Mouse (Mus musculus) hindbrain, postnatal 0 days (tissue): ENCODE data around the gene Ifi27l2a. TPM values are rescaled to one million over a fixed set of nuclear protein-coding genes. Genes with fewer than 3 reads are reported as not detected.
"Not testable (repeated sequence)": the region's sequence is repeated elsewhere in the genome, so short reads cannot be mapped to it uniquely, and the experiment has no call there.

Experiments used
- ATAC-seq: fragments of 200-750 bp; cut with Nextera tagmentation; 2 replicates; pipeline ENCODE4 v1.8.0; 2017; ENCODE audit warnings: mild to moderate bottlenecking, moderate TSS enrichment, moderate library complexity
- DNase-seq: peaks from one replicate; pipeline ENCODE4 v3.0.0-alpha.2; 2015; ENCODE audit warnings: low spot score
- H3K27ac ChIP-seq: fragments of 300-500 bp; sonication (generic); 2 replicates; pipeline ENCODE4 v1.5.1; 2014; ENCODE audit warnings: mild to moderate bottlenecking
- H3K27me3 ChIP-seq: fragments of 300-500 bp; sonication (generic); 2 replicates; pipeline ENCODE4 v1.6.1; 2014; ENCODE audit warnings: low read length, mixed read lengths; ENCODE audit not compliant: insufficient read depth
- H3K36me3 ChIP-seq: fragments of 300-500 bp; sonication (generic); 2 replicates; pipeline ENCODE4 v1.6.1; 2014; ENCODE audit warnings: low read length, mixed read lengths; ENCODE audit not compliant: insufficient read depth
- H3K4me1 ChIP-seq: fragments of 300-500 bp; sonication (generic); 2 replicates; pipeline ENCODE4 v1.6.1; 2014; ENCODE audit warnings: antibody characterized with exemption, low read length, mixed read lengths; ENCODE audit not compliant: insufficient read depth
- H3K4me2 ChIP-seq: fragments of 300-500 bp; sonication (generic); 2 replicates; pipeline ENCODE4 v1.6.1; 2014; ENCODE audit warnings: low read depth, mild to moderate bottlenecking, low read length, moderate library complexity, mixed read lengths
- H3K4me3 ChIP-seq: fragments of 300-500 bp; sonication (generic); 2 replicates; pipeline ENCODE4 v1.5.1; 2014; ENCODE audit warnings: low read length
- H3K9ac ChIP-seq: fragments of 300-500 bp; sonication (generic); replicated peaks from 2 replicates; pipeline ENCODE4 v1.6.1; 2014; ENCODE audit warnings: mild to moderate bottlenecking, low read length, moderate library complexity, mixed read lengths
- H3K9me3 ChIP-seq: fragments of 300-500 bp; sonication (generic); 2 replicates; pipeline ENCODE4 v1.6.1; 2016; ENCODE audit warnings: low read length, mixed read lengths
- CTCF ChIP-seq: IDR thresholded peaks from 2 replicates; pipeline ENCODE4 v1.5.1; 2016; ENCODE audit warnings: antibody characterized with exemption, control low read depth, low read depth
- WGBS: fragments of 180-500 bp; shearing (Covaris S2); extraction: QIAGEN DNeasy Blood & Tissue Kit; methylation state at CpG from one replicate; pipeline ENCODE4 v1.1.7; 2014; 5-methylcytosine and 5-hydroxymethylcytosine counted together
- polyA plus RNA-seq: library from polyadenylated mRNA; unstranded; fragments of >200 nt; fragmentation: Nextera tagmentation; extraction: Ambion mirVana; gene quantifications from 2 replicates; pipeline ENCODE4 v1.2.1, GENCODE M21; 2015
- total RNA-seq: library from RNA; depleted of rRNA; stranded (reverse); fragments of >200 nt; gene quantifications from 2 replicates; pipeline ENCODE4 v1.2.3, GENCODE M21; 2014

Ifi27l2a gene
- total and polyA plus RNA-seq, 2 experiments from 2014 or later = 3.2 to 13.1 TPM

DNA sequence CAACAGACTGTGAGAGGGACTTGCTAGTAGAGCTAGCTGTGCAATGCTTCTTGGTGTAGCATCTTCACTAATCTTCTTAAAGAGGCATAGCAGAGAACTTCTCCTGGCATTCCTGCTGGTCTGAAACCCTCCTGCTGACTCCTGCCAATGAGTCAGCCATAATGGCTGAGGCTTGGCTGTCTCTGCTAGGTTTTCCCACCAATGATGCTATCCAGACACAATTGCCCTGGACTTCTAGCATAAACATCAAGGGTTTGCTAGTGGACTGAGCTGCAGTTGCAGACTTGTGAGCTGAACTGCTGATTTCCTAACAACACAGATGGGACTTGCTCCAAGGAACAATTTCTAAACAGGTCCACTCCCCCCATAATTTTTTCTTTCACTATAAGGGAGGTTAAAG is 9.9 kb upstream of the Ifi27l2a start:
- no peak for TF ChIP-seq CTCF
- ATAC-seq (no peak), DNase-seq (no peak)
- Histone ChIP-seq H3K4me2 (no peak overlapping the region), H3K9me3 (no peaks in the 10 kb centered on the region), H3K4me3 (no peak overlapping the region), H3K36me3 (no peaks in the 10 kb centered on the region), H3K9ac (no peak overlapping the region), H3K27me3 (no peaks in the 10 kb centered on the region), H3K4me1 (no peaks in the 10 kb centered on the region), H3K27ac (no peak overlapping the region)

DNA sequence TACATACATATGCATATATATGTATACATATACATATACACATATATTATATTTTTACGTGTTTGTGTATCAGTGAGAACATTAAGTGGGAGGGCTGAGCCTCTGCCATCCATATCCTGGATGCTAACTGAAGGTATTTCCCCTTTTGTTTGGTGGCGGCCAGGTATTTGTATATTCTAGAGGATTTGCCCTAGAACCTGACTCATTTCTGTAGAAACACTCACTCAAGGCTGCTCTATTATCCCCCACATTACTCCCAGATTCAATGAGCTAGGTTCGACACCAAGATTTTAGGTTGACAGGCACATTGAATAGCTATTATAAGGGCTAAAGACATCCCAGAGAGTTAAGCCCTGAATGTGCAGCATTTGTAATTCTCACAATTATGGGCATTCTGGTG is 1.6 kb upstream of the Ifi27l2a start:
- Histone ChIP-seq H3K4me2 (no peak overlapping the region), H3K4me1 (no peaks in the 10 kb centered on the region), H3K9ac (no peak overlapping the region), H3K4me3 (no peak overlapping the region), H3K9me3 (no peaks in the 10 kb centered on the region), H3K27ac (no peak overlapping the region), H3K27me3 (no peaks in the 10 kb centered on the region), H3K36me3 (no peaks in the 10 kb centered on the region)
- DNase-seq (no peak), ATAC-seq (no peak)
- TF ChIP-seq CTCF = no peak
- 78% methylated on average over 3 of the region's 3 CpGs for WGBS

DNA sequence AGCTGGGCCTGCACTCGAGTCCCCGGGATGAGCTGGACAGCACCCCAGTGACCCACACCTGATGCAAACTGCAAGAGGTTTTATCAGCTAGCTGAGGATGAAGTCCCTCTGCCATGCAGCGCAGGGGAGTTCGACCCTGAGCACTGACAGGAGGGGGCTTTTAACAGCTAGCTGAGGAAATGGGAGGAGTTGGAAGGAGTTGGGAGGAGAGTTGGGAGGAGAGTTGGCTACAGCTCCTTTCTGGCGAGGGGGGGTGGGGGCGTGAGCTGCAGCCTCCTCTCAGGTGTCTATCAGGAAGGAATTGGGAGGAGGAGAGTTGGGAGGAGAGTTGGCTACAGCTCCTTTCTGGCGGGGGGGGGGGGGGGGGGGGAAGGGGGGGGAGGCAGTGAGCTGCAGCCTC is 781 bp upstream of the Ifi27l2a start:
- not testable (repeated sequence) for DNase-seq, H3K27me3 ChIP-seq, H3K9me3 ChIP-seq, H3K4me1 ChIP-seq, H3K9ac ChIP-seq, H3K4me3 ChIP-seq, H3K4me2 ChIP-seq, H3K36me3 ChIP-seq, H3K27ac ChIP-seq, ATAC-seq
- 57% methylated on average over 6 of the region's 7 CpGs for WGBS

DNA sequence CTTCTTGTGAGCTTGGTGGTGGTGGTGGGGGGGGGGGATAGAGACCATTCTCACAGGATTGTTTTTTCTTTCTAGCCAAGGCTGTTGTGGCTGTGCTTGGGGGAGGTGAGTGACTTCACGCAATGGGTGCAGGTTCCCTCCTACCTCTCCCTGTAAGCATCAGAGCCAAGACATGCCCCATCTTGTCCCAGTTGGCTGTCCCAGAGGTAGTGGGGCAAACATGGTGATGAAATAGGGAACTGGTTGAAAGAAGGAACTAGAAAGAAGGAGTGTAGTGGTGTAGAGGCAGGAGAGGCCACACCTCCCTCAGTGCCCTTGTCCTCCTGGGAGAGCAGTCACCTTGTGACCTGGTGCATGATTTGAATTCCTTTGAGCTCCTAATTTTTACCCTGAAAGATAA is 5.9 kb downstream of the Ifi27l2a start:
- H3K4me3 ChIP-seq = no peak overlapping the region
- ATAC-seq (no peak), DNase-seq (no peak)
- H3K36me3 ChIP-seq = no peaks in the 10 kb centered on the region
- H3K4me1 ChIP-seq = no peaks in the 10 kb centered on the region
- H3K9me3 ChIP-seq = no peaks in the 10 kb centered on the region
- no peak overlapping the region for H3K27ac ChIP-seq
- TF ChIP-seq CTCF = no peak
- WGBS = 100% methylated on average over 1 of the region's 1 CpGs
- no peaks in the 10 kb centered on the region for H3K27me3 ChIP-seq
- H3K4me2 ChIP-seq = no peak overlapping the region
- no peak overlapping the region for H3K9ac ChIP-seq

DNA sequence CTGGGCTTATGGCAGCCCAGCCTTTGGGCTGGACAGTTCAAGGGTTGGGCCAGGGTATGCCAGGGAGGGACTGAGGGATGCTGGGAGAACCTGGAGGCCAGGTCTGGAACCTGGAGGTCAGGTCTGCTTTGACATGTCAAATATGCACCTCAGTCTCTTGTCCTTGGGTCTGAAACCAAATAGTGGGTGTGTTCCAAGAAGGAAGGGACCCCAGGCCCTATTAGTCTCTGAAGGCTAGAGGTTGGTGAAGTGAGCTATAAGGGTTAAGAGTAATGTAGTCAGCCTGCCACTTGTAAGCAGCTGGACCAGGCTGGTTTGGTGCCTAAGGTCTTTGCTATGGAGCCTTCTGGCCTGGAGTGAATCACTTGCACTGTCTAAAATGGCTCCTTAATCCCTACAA is 8.6 kb downstream of the Ifi27l2a start:
- Histone ChIP-seq H3K9ac (no peak overlapping the region), H3K9me3 (no peaks in the 10 kb centered on the region), H3K27me3 (no peaks in the 10 kb centered on the region), H3K4me3 (no peak overlapping the region), H3K27ac (no peak overlapping the region), H3K4me1 (no peaks in the 10 kb centered on the region), H3K36me3 (no peaks in the 10 kb centered on the region), H3K4me2 (peak overlapping the region; percentile 30; the same call in 1 of the 2 replicates)
- ATAC-seq = no peak
- DNase-seq = no peak
- TF ChIP-seq CTCF = no peak

DNA sequence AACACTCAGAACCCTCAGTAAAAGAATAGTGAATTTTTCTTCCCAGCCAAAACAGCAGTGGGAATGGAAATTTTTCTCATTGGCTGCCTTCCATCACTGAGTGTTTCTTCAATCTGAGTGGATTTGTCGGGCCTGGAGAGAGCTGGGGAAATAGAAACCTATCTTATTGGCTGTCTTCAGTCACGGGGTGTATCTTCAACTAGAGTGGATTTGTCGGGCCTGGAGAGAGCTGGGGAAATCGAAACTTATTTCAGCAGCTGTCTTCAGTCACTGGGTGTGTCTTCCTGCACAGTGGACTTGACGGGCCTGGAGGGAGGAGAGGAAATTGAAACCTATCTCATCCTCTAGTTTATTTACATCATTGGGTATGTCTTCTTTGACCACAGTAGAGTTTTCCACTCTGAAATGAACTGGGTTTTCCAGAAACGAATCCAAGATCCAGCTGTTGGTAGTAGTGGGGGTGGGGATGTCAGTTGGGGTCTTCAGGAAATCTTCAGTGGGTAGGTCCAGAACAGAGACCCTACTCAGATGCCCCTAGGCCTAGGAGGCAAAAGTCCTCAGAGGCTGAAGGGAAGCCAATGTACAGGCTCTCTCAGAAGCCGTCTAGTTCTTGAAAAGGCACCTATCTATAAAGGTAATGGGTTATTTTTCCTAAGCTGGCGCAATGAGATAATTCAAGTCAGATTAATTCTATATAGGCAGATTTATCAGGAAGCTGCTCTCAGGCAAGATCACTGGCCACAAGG is 9.3 kb downstream of the Ifi27l2a start, which contains the start of gene Ifi27:
Gene Ifi27 (plus strand): TSS at position 226 of the 746 bp plus-strand sequence.
- ATAC-seq (no peak), DNase-seq (peak; percentile 5)
- H3K36me3 ChIP-seq = no peaks in the 10 kb centered on the region
- no peak within 1 kb of the TSS for H3K4me3 ChIP-seq
- 78% methylated on average over 8 of the region's 8 CpGs for WGBS
- H3K4me1 ChIP-seq = no peaks in the 10 kb centered on the region
- TF ChIP-seq CTCF = no peak
- H3K27me3 ChIP-seq = no peaks in the 10 kb centered on the region
- H3K27ac ChIP-seq = no peak within 1 kb of the TSS
- H3K9ac ChIP-seq = no peak within 1 kb of the TSS
- H3K9me3 ChIP-seq = no peaks in the 10 kb centered on the region
- peak within 1 kb of the TSS; percentile 30; the same call in 1 of the 2 replicates for H3K4me2 ChIP-seq

DNA sequence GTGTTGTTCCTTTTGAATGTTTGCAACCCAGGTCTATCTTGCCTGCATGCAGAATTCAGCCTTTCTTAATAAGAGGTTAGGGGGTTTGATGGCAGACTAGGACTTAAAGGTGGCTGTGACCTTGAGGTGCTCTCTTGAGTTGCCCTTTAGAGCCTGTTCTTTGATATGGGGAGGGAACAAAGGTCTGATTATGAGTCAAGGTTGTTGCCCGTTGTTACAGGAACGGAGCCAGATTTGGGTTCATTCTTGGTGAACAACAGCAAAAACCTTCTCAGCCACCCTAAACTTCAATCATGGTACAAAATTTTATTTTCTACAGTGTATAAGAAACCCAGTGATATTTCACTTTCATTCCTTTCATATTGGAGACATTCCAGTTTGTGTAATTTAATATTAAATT is 10.1 kb downstream of the Ifi27l2a start:
- TF ChIP-seq CTCF = no peak
- ATAC-seq = no peak
- Histone ChIP-seq H3K9ac (no peak overlapping the region), H3K4me2 (no peak overlapping the region), H3K27ac (no peak overlapping the region), H3K4me1 (no peaks in the 10 kb centered on the region), H3K27me3 (no peaks in the 10 kb centered on the region), H3K4me3 (no peak overlapping the region), H3K9me3 (no peaks in the 10 kb centered on the region), H3K36me3 (no peaks in the 10 kb centered on the region)
- no peak for DNase-seq
- WGBS = 91% methylated on average over 2 of the region's 2 CpGs
